Mouse (Mus musculus): Measurements from ENCODE around the gene Ppp1r13b. TPM values are rescaled to one million over a fixed set of nuclear protein-coding genes. Genes with fewer than 3 reads are reported as not detected.

Ppp1r13b gene
- polyA plus RNA-seq, 1 experiment from 2014 or later: 11.1 TPM

DNA sequence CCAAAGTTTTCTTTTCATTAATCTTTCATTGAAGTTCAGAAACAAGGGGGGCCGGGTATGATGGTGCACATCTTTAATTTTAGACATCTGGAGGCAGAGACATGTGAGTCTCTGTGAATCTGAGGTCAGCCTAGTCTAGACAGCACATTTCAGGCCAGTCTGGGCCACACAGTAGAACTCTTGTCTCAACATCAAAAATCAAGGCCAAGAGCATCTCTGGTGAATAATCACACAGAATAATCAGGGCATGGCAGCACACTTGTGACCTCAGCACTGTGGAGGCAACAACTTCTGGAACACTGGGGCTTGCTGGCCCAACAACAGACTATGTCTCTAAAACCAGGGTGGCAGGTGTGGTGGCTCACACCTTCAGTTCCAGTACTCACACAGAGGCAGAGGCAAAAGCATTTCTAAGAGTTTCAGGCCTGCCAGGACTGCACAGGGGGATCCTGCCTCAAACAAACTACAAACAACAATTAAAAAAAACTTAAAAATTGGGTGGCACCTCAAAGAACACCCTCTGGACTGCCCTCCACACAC is 33.2 kb downstream of the Ppp1r13b start:
- WGBS: 58% methylated on average over 1 of the region's 1 CpGs
- Histone ChIP-seq H3K4me1 (replicated peaks) (0 out of 2 replicates have a peak, but pooled peaks cover 2% of the 10 kb centered on the region), H3K9me3 (replicated peaks) (no peaks in the 10 kb centered on the region), H3K27ac (no peak overlapping the region), H3K36me3 (peaks cover 8% of the 10 kb centered on the region; the same call in 1 of the 2 replicates), H3K4me3 (no peak overlapping the region), H3K4me2 (no peak overlapping the region), H3K9ac (no peak overlapping the region), H3K27me3 (no peaks in the 10 kb centered on the region)
- ATAC-seq (replicated peaks; ENCODE audit: insufficient number of reproducible peaks, insufficient read depth, low FRiP score, low read depth): no peak

DNA sequence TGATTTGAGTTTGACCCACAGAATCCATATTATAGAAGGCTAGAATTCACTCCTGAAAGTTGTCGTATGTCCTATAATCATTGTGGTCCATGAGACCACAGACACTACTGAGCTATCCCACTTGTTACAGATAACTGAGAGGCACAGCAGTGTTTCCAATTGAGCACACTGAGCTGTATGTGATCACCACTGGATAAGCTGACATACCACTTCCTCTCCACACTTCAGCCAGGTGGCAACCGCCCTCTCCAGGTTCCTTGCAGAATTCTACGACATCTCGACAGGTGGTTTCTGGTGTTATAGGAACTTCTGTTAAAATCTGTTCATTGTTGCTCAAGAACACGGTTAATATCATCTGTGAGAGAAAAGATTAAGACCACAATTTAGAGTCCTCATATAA is 35.8 kb downstream of the Ppp1r13b start:
- H3K27ac ChIP-seq: no peak overlapping the region
- WGBS: 83% methylated on average over 5 of the region's 5 CpGs
- ATAC-seq (replicated peaks; ENCODE audit: insufficient number of reproducible peaks, insufficient read depth, low FRiP score, low read depth): no peak
- no peak overlapping the region for H3K4me3 ChIP-seq
- peaks cover 15% of the 10 kb centered on the region; the same call in 1 of the 2 replicates for H3K36me3 ChIP-seq
- H3K4me2 ChIP-seq: no peak overlapping the region
- 0 out of 2 replicates have a peak, but pooled peaks cover 2% of the 10 kb centered on the region for H3K4me1 ChIP-seq (replicated peaks)
- H3K27me3 ChIP-seq: no peaks in the 10 kb centered on the region
- no peak overlapping the region for H3K9ac ChIP-seq
- H3K9me3 ChIP-seq (replicated peaks): no peaks in the 10 kb centered on the region

DNA sequence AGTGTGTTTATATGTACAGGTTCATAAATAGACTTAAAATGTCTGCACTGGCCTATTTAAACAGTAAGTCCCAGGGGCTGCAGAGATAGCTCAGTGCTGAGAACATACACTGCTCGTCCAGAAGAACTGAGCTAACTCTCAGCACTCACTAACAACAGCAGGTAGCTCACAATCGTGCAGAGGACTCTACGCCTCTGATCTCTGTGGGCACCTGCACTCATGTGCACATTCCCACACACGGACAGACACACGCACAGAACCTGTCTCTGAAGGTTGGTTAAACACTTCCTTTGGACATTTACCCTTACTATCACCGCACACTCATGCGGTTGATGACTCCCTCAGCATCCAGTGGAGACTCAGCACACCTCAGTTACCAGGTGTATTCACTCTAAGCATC is 37.1 kb downstream of the Ppp1r13b start:
- H3K36me3 ChIP-seq: peaks cover 23% of the 10 kb centered on the region; the same call in 1 of the 2 replicates
- H3K27ac ChIP-seq: no peak overlapping the region
- no peaks in the 10 kb centered on the region for H3K9me3 ChIP-seq (replicated peaks)
- no peak for ATAC-seq (replicated peaks; ENCODE audit: insufficient number of reproducible peaks, insufficient read depth, low FRiP score, low read depth)
- 85% methylated on average over 7 of the region's 7 CpGs for WGBS
- H3K4me3 ChIP-seq: no peak overlapping the region
- no peaks in the 10 kb centered on the region for H3K27me3 ChIP-seq
- H3K4me1 ChIP-seq (replicated peaks): 0 out of 2 replicates have a peak, but pooled peaks cover 2% of the 10 kb centered on the region
- no peak overlapping the region for H3K4me2 ChIP-seq
- no peak overlapping the region for H3K9ac ChIP-seq

GRCm38 (mm10) chr12:111869806-111870205 is 38.1 kb downstream of the Ppp1r13b start:
- 77% methylated on average over 1 of the region's 1 CpGs for WGBS
- peaks cover 24% of the 10 kb centered on the region; the same call in 1 of the 2 replicates for H3K36me3 ChIP-seq

DNA sequence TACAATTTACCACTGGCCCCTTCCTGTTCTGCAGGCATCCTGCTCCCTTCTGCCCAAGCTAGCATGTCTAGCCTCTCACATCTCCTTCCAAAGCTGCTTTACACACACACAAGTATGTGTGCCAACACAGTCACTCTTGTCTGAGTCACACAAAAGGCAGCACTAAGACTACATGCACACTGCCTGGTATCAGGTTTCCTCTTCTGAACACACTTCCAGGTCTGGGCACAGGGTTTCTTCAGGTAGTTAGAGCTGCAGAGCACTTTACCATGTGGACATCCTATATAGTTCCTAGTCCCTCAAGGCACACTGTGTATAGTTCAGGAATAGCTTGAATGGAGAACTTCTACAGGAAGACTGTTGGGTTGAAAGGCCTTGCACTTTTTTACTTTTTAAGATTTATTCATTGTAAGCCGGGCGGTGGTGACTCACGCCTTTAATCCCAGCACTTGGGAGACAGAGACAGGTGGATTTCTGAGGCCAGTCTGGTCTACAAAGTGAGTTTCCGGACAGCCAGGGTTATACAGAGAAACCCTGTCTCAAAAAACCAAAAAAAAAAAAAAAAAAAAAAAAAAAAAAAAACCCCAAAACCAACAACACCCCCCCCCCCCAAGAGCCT is 43.6 kb downstream of the Ppp1r13b start:
- Histone ChIP-seq H3K27ac (no peak overlapping the region), H3K9ac (no peak overlapping the region), H3K4me1 (replicated peaks) (no peaks in the 10 kb centered on the region), H3K27me3 (no peaks in the 10 kb centered on the region), H3K36me3 (peaks cover 26% of the 10 kb centered on the region; the same call in 1 of the 2 replicates), H3K4me2 (no peak overlapping the region), H3K4me3 (no peak overlapping the region), H3K9me3 (replicated peaks) (no peaks in the 10 kb centered on the region)
- ATAC-seq (replicated peaks; ENCODE audit: insufficient number of reproducible peaks, insufficient read depth, low FRiP score, low read depth): no peak
- WGBS: 94% methylated on average over 4 of the region's 4 CpGs

More at GRCm38 (mm10) chr12:111869806-111870205, 38.1 kb downstream of the Ppp1r13b start:
- no peak for ATAC-seq (replicated peaks; ENCODE audit: insufficient number of reproducible peaks, insufficient read depth, low FRiP score, low read depth)
- Histone ChIP-seq H3K4me3 (no peak overlapping the region), H3K4me2 (no peak overlapping the region), H3K27me3 (no peaks in the 10 kb centered on the region), H3K27ac (no peak overlapping the region), H3K4me1 (replicated peaks) (no peaks in the 10 kb centered on the region), H3K9me3 (replicated peaks) (no peaks in the 10 kb centered on the region), H3K9ac (no peak overlapping the region)

- Histone ChIP-seq H3K4me3 (no peak overlapping the region), H3K4me2 (no peak overlapping the region), H3K27me3 (no peaks in the 10 kb centered on the region), H3K4me1 (replicated peaks) (peaks cover 10% of the 10 kb centered on the region), H3K9ac (no peak overlapping the region), H3K9me3 (replicated peaks) (no peaks in the 10 kb centered on the region), H3K36me3 (peaks cover 11% of the 10 kb centered on the region; the same call in 1 of the 2 replicates), H3K27ac (no peak overlapping the region)
- WGBS: 80% methylated on average over 2 of the region's 2 CpGs
- no peak for ATAC-seq (replicated peaks; ENCODE audit: insufficient number of reproducible peaks, insufficient read depth, low FRiP score, low read depth)
These were observed 52.5 kb downstream of the Ppp1r13b start for GRCm38 (mm10) chr12:111855448-111855847.

- Histone ChIP-seq H3K4me2 (no peak overlapping the region), H3K4me1 (replicated peaks) (peaks cover 12% of the 10 kb centered on the region), H3K9me3 (replicated peaks) (no peaks in the 10 kb centered on the region), H3K36me3 (0 out of 2 replicates have a peak, but pooled peaks cover 2% of the 10 kb centered on the region), H3K27ac (no peak overlapping the region), H3K4me3 (no peak overlapping the region), H3K9ac (no peak overlapping the region), H3K27me3 (no peaks in the 10 kb centered on the region)
- no peak for ATAC-seq (replicated peaks; ENCODE audit: insufficient number of reproducible peaks, insufficient read depth, low FRiP score, low read depth)
- 64% methylated on average over 4 of the region's 4 CpGs for WGBS
These were observed 54.4 kb downstream of the Ppp1r13b start for GRCm38 (mm10) chr12:111853546-111853945.

GRCm38 (mm10) chr12:111853011-111853436 is 54.9 kb downstream of the Ppp1r13b start:
- peaks cover 16% of the 10 kb centered on the region for H3K4me1 ChIP-seq (replicated peaks)

DNA sequence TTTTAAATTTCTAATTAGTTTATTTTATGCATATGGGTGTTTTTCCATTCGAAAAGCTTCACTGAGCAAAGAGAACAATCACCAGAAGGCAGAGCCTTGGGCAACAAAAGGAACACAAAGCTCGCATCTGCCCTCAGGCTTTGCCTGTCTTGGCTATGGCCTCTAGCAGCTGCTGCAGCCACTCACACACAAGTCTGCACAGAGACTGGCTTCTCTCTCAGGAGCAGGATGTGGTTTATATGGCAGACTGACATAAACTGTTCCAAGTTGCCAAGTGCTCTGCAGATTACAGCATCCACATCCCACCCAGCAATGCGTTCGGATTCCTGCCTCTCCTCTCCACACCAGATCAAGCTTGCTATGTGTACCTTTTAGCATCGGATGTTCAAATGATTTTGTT is 56.2 kb downstream of the Ppp1r13b start:
- peaks cover 16% of the 10 kb centered on the region for H3K4me1 ChIP-seq (replicated peaks)
- H3K36me3 ChIP-seq: 0 out of 2 replicates have a peak, but pooled peaks cover 2% of the 10 kb centered on the region
- no peaks in the 10 kb centered on the region for H3K27me3 ChIP-seq
- H3K9ac ChIP-seq: no peak overlapping the region
- WGBS: 76% methylated on average over 5 of the region's 5 CpGs
- ATAC-seq (replicated peaks; ENCODE audit: insufficient number of reproducible peaks, insufficient read depth, low FRiP score, low read depth): no peak
- no peak overlapping the region for H3K4me3 ChIP-seq
- no peak overlapping the region for H3K27ac ChIP-seq
- no peak overlapping the region for H3K4me2 ChIP-seq
- no peaks in the 10 kb centered on the region for H3K9me3 ChIP-seq (replicated peaks)

More at GRCm38 (mm10) chr12:111853011-111853436, 54.9 kb downstream of the Ppp1r13b start:
- H3K27me3 ChIP-seq: no peaks in the 10 kb centered on the region
- H3K9me3 ChIP-seq (replicated peaks): no peaks in the 10 kb centered on the region
- H3K9ac ChIP-seq: no peak overlapping the region
- H3K36me3 ChIP-seq: 0 out of 2 replicates have a peak, but pooled peaks cover 2% of the 10 kb centered on the region
- ATAC-seq (replicated peaks; ENCODE audit: insufficient number of reproducible peaks, insufficient read depth, low FRiP score, low read depth): no peak
- peak overlapping the region; percentile 27; the same call in 1 of the 2 replicates for H3K27ac ChIP-seq
- no peak overlapping the region for H3K4me3 ChIP-seq
- no peak overlapping the region for H3K4me2 ChIP-seq
- 45% methylated on average over 10 of the region's 10 CpGs for WGBS

DNA sequence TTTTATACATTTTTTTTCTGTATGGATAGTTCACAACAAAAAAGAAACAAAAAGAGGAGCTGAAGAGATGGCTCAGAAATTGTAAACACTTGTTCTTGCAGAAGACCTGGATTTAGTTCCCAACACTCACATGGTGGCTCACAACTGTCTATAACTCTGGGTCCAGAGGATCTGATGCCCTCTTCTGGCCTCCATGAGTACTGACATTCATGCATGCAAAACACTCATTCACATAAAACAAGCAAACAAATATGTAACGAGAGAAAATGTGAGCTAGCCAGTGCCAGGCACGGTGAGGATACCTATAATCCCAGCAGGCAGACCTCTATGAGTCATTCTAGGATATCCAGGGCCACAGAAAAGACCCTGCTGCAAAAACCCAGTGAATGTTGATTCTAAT is 56.7 kb downstream of the Ppp1r13b start:
- Histone ChIP-seq H3K4me1 (replicated peaks) (peaks cover 16% of the 10 kb centered on the region), H3K4me3 (no peak overlapping the region), H3K36me3 (0 out of 2 replicates have a peak, but pooled peaks cover 2% of the 10 kb centered on the region), H3K4me2 (no peak overlapping the region), H3K9ac (no peak overlapping the region), H3K27me3 (no peaks in the 10 kb centered on the region), H3K27ac (no peak overlapping the region), H3K9me3 (replicated peaks) (no peaks in the 10 kb centered on the region)
- 65% methylated on average over 2 of the region's 2 CpGs for WGBS
- no peak for ATAC-seq (replicated peaks; ENCODE audit: insufficient number of reproducible peaks, insufficient read depth, low FRiP score, low read depth)

DNA sequence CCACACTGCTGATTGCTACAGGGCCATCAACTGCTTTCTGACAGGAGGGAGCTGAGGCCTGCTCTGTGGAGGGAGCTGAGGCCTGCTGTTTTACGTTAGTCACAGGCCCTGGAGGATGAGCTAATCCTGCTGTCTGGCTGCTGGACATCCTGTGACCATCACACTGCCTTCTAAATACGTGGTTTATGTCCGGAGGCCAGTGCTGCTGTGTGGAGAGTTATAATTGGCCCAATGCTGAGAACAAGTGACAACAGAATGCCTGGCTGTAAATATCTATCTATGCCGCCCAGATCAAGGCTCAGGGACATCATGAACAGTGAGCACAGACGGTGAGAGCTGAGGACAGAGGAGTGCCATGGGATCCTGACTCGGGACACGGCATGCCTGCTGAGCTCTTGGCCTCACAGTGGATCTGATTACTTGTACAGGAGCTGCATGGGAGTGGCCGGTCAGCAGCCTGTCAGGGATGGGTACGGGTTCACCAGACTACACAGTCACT is 59.6 kb downstream of the Ppp1r13b start:
- no peaks in the 10 kb centered on the region for H3K27me3 ChIP-seq
- ATAC-seq (replicated peaks; ENCODE audit: insufficient number of reproducible peaks, insufficient read depth, low FRiP score, low read depth): peak; percentile 60

More for the DNA sequence above, 59.6 kb downstream of the Ppp1r13b start:
- Histone ChIP-seq H3K36me3 (0 out of 2 replicates have a peak, but pooled peaks cover 1% of the 10 kb centered on the region), H3K27ac (peak overlapping the region; percentile 10), H3K9me3 (replicated peaks) (no peaks in the 10 kb centered on the region), H3K4me3 (no peak overlapping the region), H3K9ac (no peak overlapping the region), H3K4me2 (no peak overlapping the region), H3K4me1 (replicated peaks) (peaks cover 12% of the 10 kb centered on the region)
- WGBS: 35% methylated on average over 9 of the region's 9 CpGs
